Mouse (Mus musculus) bone marrow macrophage, adult 2 months (primary cell): ENCODE results near the gene Tmem19. TPM values are rescaled to one million over a fixed set of nuclear protein-coding genes. Genes with fewer than 3 reads are reported as not detected.

Experiments
- H3K27ac ChIP-seq: 2 replicates; pipeline ENCODE4 v1.5.1; 2012; ENCODE audit warnings: low read depth, low read length; ENCODE audit not compliant: insufficient read depth
- H3K4me1 ChIP-seq: 2 replicates; pipeline ENCODE4 v1.6.1; 2012; ENCODE audit warnings: low read length; ENCODE audit not compliant: control insufficient read depth, insufficient read depth
- H3K4me3 ChIP-seq: 2 replicates; pipeline ENCODE4 v1.5.1; 2012; ENCODE audit warnings: mild to moderate bottlenecking, low read length, moderate library complexity; ENCODE audit not compliant: insufficient read depth
- CTCF ChIP-seq: IDR thresholded peaks from 2 replicates; pipeline ENCODE4 v1.5.1; 2012; ENCODE audit warnings: low read depth, mild to moderate bottlenecking, low read length, moderate library complexity
- POLR2A ChIP-seq: IDR thresholded peaks from 2 replicates; pipeline ENCODE4 v1.6.1; 2012; ENCODE audit warnings: mild to moderate bottlenecking, low read depth, low read length, borderline replicate concordance
- polyA plus RNA-seq: library from polyadenylated mRNA; stranded (reverse); fragments of >200 nt; gene quantifications from 2 replicates; pipeline ENCODE4 v1.2.4, GENCODE M21; 2012; ENCODE audit not compliant: missing spikeins, insufficient read depth, insufficient read length

Gene Tmem19
- polyA plus RNA-seq, 1 experiment = 35.2 TPM

GRCm38 (mm10) chr10:115313641-115314286, 48.5 kb downstream of the Tmem19 start:
- peak overlapping the region; percentile 92 for H3K27ac ChIP-seq
- TF ChIP-seq POLR2A (no peak), CTCF (no peak)

GRCm38 (mm10) chr10:115312732-115313131, 49.6 kb downstream of the Tmem19 start:
- TF ChIP-seq POLR2A = no peak
- TF ChIP-seq CTCF = no peak
- Histone ChIP-seq H3K4me3 (no peak overlapping the region), H3K4me1 (peaks cover 45% of the 10 kb centered on the region), H3K27ac (no peak overlapping the region)

More at GRCm38 (mm10) chr10:115313641-115314286, 48.5 kb downstream of the Tmem19 start:
- Histone ChIP-seq H3K4me1 (peaks cover 48% of the 10 kb centered on the region), H3K4me3 (peak overlapping the region; percentile 89)

- Histone ChIP-seq H3K27ac (0 out of 2 replicates have a peak overlapping the region, but pooled peaks have one; percentile 8), H3K4me1 (peaks cover 44% of the 10 kb centered on the region), H3K4me3 (no peak overlapping the region)
- TF ChIP-seq POLR2A (no peak), CTCF (no peak)
These were observed 50.1 kb downstream of the Tmem19 start for GRCm38 (mm10) chr10:115312194-115312593.

- no peak for TF ChIP-seq POLR2A
- peaks cover 40% of the 10 kb centered on the region for H3K4me1 ChIP-seq
- H3K4me3 ChIP-seq = no peak overlapping the region
- H3K27ac ChIP-seq = no peak overlapping the region
These were observed 50.9 kb downstream of the Tmem19 start for GRCm38 (mm10) chr10:115311263-115311965.

- no peak for TF ChIP-seq CTCF
- no peak for TF ChIP-seq POLR2A
- Histone ChIP-seq H3K4me1 (peaks cover 38% of the 10 kb centered on the region), H3K27ac (no peak overlapping the region), H3K4me3 (no peak overlapping the region)
These were observed 53.1 kb downstream of the Tmem19 start for GRCm38 (mm10) chr10:115309191-115309590.

GRCm38 (mm10) chr10:115307331-115307875, 54.9 kb downstream of the Tmem19 start:
- no peak for TF ChIP-seq POLR2A
- TF ChIP-seq CTCF = no peak
- Histone ChIP-seq H3K27ac (no peak overlapping the region), H3K4me1 (peaks cover 25% of the 10 kb centered on the region), H3K4me3 (no peak overlapping the region)

GRCm38 (mm10) chr10:115298683-115299082, 63.6 kb downstream of the Tmem19 start:
- Histone ChIP-seq H3K4me1 (no peaks in the 10 kb centered on the region), H3K27ac (no peak overlapping the region), H3K4me3 (no peak overlapping the region)
- TF ChIP-seq POLR2A (no peak), CTCF (no peak)

- no peak overlapping the region for H3K4me3 ChIP-seq
- TF ChIP-seq CTCF = no peak
- TF ChIP-seq POLR2A = no peak
- H3K27ac ChIP-seq = no peak overlapping the region
- H3K4me1 ChIP-seq = no peaks in the 10 kb centered on the region
These were observed 64.7 kb downstream of the Tmem19 start for GRCm38 (mm10) chr10:115297582-115297981.

GRCm38 (mm10) chr10:115296401-115296935, 65.8 kb downstream of the Tmem19 start:
- TF ChIP-seq POLR2A (no peak), CTCF (no peak)
- Histone ChIP-seq H3K4me3 (no peak overlapping the region), H3K27ac (no peak overlapping the region)

GRCm38 (mm10) chr10:115295162-115295561, 67.1 kb downstream of the Tmem19 start:
- TF ChIP-seq POLR2A (no peak), CTCF (no peak)
- Histone ChIP-seq H3K4me1 (no peaks in the 10 kb centered on the region), H3K4me3 (no peak overlapping the region), H3K27ac (no peak overlapping the region)

More at GRCm38 (mm10) chr10:115296401-115296935, 65.8 kb downstream of the Tmem19 start:
- H3K4me1 ChIP-seq = no peaks in the 10 kb centered on the region
